Mouse (Mus musculus) kidney, postnatal 14 days (tissue): ENCODE measurements at regions not wholly inside any gene's neighbourhood (a gene's known extent, or its start where the extent isn't known, plus 50 kb on each side); places are given as distances from the start of the nearest gene placed in this dataset.

ENCODE experiments used
- DNase-seq: peaks from one replicate; pipeline ENCODE4 v3.0.0; 2022; ENCODE audit warnings: mixed read lengths

- no peak for DNase-seq
Measured at GRCm38 (mm10) chr1:169155484-169156459, 375.5 kb downstream of the Nuf2 start.

GRCm38 (mm10) chr1:169142216-169142615 is 389.0 kb downstream of the Nuf2 start:
- peak; percentile 21 for DNase-seq

GRCm38 (mm10) chr1:169140056-169140455 is 391.2 kb downstream of the Nuf2 start:
- DNase-seq: peak; percentile 57

- peak; percentile 69 for DNase-seq
Measured at GRCm38 (mm10) chr1:169139507-169139906, 391.8 kb downstream of the Nuf2 start.

GRCm38 (mm10) chr1:169139184-169139486 is 392.1 kb downstream of the Nuf2 start:
- DNase-seq: no peak

- DNase-seq: peak; percentile 41
Measured at GRCm38 (mm10) chr1:169138404-169139183, 392.7 kb downstream of the Nuf2 start.

GRCm38 (mm10) chr1:169135542-169135941 is 395.7 kb downstream of the Nuf2 start:
- no peak for DNase-seq

- DNase-seq: no peak
Measured at GRCm38 (mm10) chr1:169103669-169104068, 427.6 kb downstream of the Nuf2 start.

- no peak for DNase-seq
Measured at GRCm38 (mm10) chr1:169103113-169103512, 428.2 kb downstream of the Nuf2 start.

- peak; percentile 63 for DNase-seq
Measured at GRCm38 (mm10) chr1:169099221-169099620, 432.0 kb downstream of the Nuf2 start.

GRCm38 (mm10) chr1:169096737-169097136 is 434.5 kb downstream of the Nuf2 start:
- no peak for DNase-seq

GRCm38 (mm10) chr1:169093602-169094354 is 437.5 kb downstream of the Nuf2 start:
- no peak for DNase-seq

- DNase-seq: no peak
Measured at GRCm38 (mm10) chr1:169086032-169086431, 445.2 kb downstream of the Nuf2 start.

- DNase-seq: no peak
Measured at GRCm38 (mm10) chr1:169080686-169081085, 450.6 kb downstream of the Nuf2 start.

- no peak for DNase-seq
Measured at GRCm38 (mm10) chr1:169077228-169077627, 454.0 kb downstream of the Nuf2 start.

- no peak for DNase-seq
Measured at GRCm38 (mm10) chr1:169076006-169076405, 455.3 kb downstream of the Nuf2 start.

- DNase-seq: no peak
Measured at GRCm38 (mm10) chr1:169071366-169071765, 459.9 kb downstream of the Nuf2 start.

- DNase-seq: no peak
Measured at GRCm38 (mm10) chr1:169069647-169070046, 461.6 kb downstream of the Nuf2 start.

- DNase-seq: peak; percentile 9
Measured at GRCm38 (mm10) chr1:169066795-169067194, 464.5 kb downstream of the Nuf2 start.

- DNase-seq: no peak
Measured at GRCm38 (mm10) chr1:169060627-169061026, 470.6 kb downstream of the Nuf2 start.

- DNase-seq: no peak
Measured at GRCm38 (mm10) chr1:169060145-169060544, 471.1 kb downstream of the Nuf2 start.

- no peak for DNase-seq
Measured at GRCm38 (mm10) chr1:169051863-169052257, 479.4 kb downstream of the Nuf2 start.
